Mouse (Mus musculus) CH12.LX (cell line): ENCODE measurements around the gene Hlcs.

ENCODE experiments used
- CHD2 ChIP-seq: IDR thresholded peaks from 2 replicates; pipeline ENCODE4 v1.6.1; 2011; ENCODE audit warnings: low read length, improper control_type of control experiment
- CTCF ChIP-seq, 2 experiments: IDR thresholded peaks in 1 of 2; conservative IDR thresholded peaks in 1 of 2; 2 replicates each; pipeline ENCODE4 v1.5.1; 2011 to 2012; ENCODE audit warnings: low read depth in 2 of 2, low read length in 2 of 2, improper control_type of control experiment in 1 of 2, inconsistent platforms in 1 of 2, mild to moderate bottlenecking in 1 of 2, moderate library complexity in 1 of 2
- E2F4 ChIP-seq: IDR thresholded peaks from 2 replicates; pipeline ENCODE4 v1.6.1; 2011; ENCODE audit warnings: low read depth, low read length, improper control_type of control experiment; ENCODE audit not compliant: insufficient replicate concordance
- EP300 ChIP-seq: IDR thresholded peaks from 2 replicates; pipeline ENCODE4 v1.6.1; 2011; ENCODE audit warnings: low read length, improper control_type of control experiment
- ETS1 ChIP-seq: conservative IDR thresholded peaks from 2 replicates; pipeline ENCODE4 v1.6.1; 2012; ENCODE audit warnings: low read depth, mild to moderate bottlenecking, inconsistent platforms, low read length, improper control_type of control experiment, moderate library complexity
- GABPA ChIP-seq: IDR thresholded peaks from 2 replicates; pipeline ENCODE4 v1.6.1; 2012; ENCODE audit warnings: low read depth, low read length, improper control_type of control experiment, inconsistent platforms; ENCODE audit not compliant: insufficient replicate concordance
- IRF4 ChIP-seq: IDR thresholded peaks from 2 replicates; pipeline ENCODE4 v1.6.1; 2014; ENCODE audit warnings: low read depth, mild to moderate bottlenecking, inconsistent platforms, low read length, improper control_type of control experiment
- MAFK ChIP-seq: IDR thresholded peaks from 2 replicates; pipeline ENCODE4 v1.6.1; 2011; ENCODE audit warnings: low read length, improper control_type of control experiment; ENCODE audit not compliant: insufficient replicate concordance
- MAZ ChIP-seq: IDR thresholded peaks from 2 replicates; pipeline ENCODE4 v1.6.1; 2012; ENCODE audit warnings: low read depth, mild to moderate bottlenecking, inconsistent platforms, low read length, improper control_type of control experiment, moderate library complexity
- MYC ChIP-seq: IDR thresholded peaks from 2 replicates; pipeline ENCODE4 v1.6.1; 2011; ENCODE audit warnings: low read depth, mild to moderate bottlenecking, improper control_type of control experiment, low read length
- NRF1 ChIP-seq: IDR thresholded peaks from 2 replicates; pipeline ENCODE4 v1.6.1; 2014; ENCODE audit warnings: low read depth, mild to moderate bottlenecking, inconsistent platforms, low read length, improper control_type of control experiment, moderate library complexity
- POLR2A ChIP-seq: IDR thresholded peaks from 2 replicates; pipeline ENCODE4 v1.6.1; 2011; ENCODE audit warnings: low read depth, mild to moderate bottlenecking, improper control_type of control experiment, low read length
- SMC3 ChIP-seq: IDR thresholded peaks from 2 replicates; pipeline ENCODE4 v1.6.1; 2011; ENCODE audit warnings: low read depth, low read length, improper control_type of control experiment
- USF1 ChIP-seq: IDR thresholded peaks from 2 replicates; pipeline ENCODE4 v1.6.1; 2014; ENCODE audit warnings: low read depth, mild to moderate bottlenecking, inconsistent platforms, low read length, improper control_type of control experiment

GRCm38 (mm10) chr16:94311416-94311815 lies 2.0 kb downstream of the Hlcs start:
- no peak for TF ChIP-seq ETS1
- no peak for TF ChIP-seq CTCF (conservative IDR thresholded peaks at IDR 0.05 in 1 of 2, IDR thresholded peaks at IDR 0.05 in 1 of 2; ENCODE audit: low read depth in 2 of 2, low read length in 2 of 2)
- TF ChIP-seq SMC3 = no peak
- TF ChIP-seq USF1 = no peak
- TF ChIP-seq POLR2A = no peak
- TF ChIP-seq MAZ = no peak
- TF ChIP-seq GABPA = no peak
- no peak for TF ChIP-seq EP300
- TF ChIP-seq CHD2 = no peak
- TF ChIP-seq IRF4 = no peak
- no peak for TF ChIP-seq E2F4
- TF ChIP-seq NRF1 = no peak
- no peak for TF ChIP-seq MAFK
- TF ChIP-seq MYC = no peak
